Mouse (Mus musculus): Measurements from ENCODE around the gene Pde11a. TPM values are rescaled to one million over a fixed set of nuclear protein-coding genes. Genes with fewer than 3 reads are reported as not detected.

Gene Pde11a
- total and polyA plus RNA-seq, 2 experiments: not detected

DNA sequence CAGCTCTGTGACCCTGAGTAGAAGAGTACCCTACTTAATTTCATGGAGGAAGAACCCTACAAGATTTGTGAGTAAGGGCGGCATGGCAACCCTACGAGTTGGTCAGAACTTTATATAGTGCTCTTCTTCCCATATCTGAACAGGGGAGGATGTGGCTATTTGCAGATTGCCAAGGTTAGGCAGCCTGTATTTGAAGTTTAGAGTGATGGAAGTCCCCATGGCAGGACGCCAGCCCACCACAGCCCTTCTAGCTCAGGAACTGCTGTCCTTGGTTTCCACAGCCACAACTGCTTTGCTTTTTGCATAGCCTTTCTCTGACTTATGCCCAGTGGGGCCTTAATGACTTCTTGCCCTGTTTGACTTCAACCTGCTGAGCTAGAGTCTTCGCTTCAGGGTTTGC lies 253.6 kb downstream of the Pde11a start:
- no peak overlapping the region for H3K9ac ChIP-seq (ENCODE audit: low read depth, low read length)
- H3K27ac ChIP-seq (replicated peaks; ENCODE audit: insufficient read depth, low read depth, low read length): no peak overlapping the region
- no peaks in the 10 kb centered on the region for H3K4me1 ChIP-seq (ENCODE audit: control insufficient read depth, insufficient read depth, low read length)
- 79% methylated on average over 4 of the region's 4 CpGs for WGBS
- H3K4me3 ChIP-seq (ENCODE audit: insufficient read depth, low read depth, low read length): no peak overlapping the region
- DNase-seq (ENCODE audit: extremely low read depth, low read depth, low spot score): no peak
- H3K79me2 ChIP-seq (ENCODE audit: control insufficient read depth, insufficient read depth, low read length): no peaks in the 10 kb centered on the region
- H3K27me3 ChIP-seq (ENCODE audit: control insufficient read depth, insufficient read depth, low read length): no peaks in the 10 kb centered on the region
- no peaks in the 10 kb centered on the region for H3K36me3 ChIP-seq (ENCODE audit: control insufficient read depth, insufficient read depth, low read length)
- TF ChIP-seq POLR2A (IDR thresholded peaks at IDR 0.05; ENCODE audit: extremely low read depth, insufficient read depth, low read length) (no peak), CTCF (IDR thresholded peaks at IDR 0.05; ENCODE audit: low read depth, low read length) (no peak)

DNA sequence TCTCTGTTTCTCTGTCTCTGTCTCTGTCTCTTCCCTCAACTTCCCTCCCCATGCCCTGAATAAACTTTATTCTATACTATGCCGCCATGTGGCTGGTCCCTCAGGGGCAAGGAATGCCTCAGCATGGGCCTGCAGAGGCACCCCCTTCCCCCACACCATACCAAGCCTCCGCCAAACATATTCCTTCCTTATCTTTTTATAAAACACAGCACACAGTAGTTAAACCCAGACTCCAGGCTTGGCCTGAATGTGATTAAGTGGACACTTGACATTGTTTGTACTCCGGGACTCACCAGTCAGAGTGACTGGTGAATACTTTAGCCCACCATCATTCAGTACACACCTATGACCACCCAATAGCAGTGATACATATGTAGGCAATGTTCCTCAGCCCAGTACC lies 254.7 kb downstream of the Pde11a start:
- TF ChIP-seq CTCF (IDR thresholded peaks at IDR 0.05; ENCODE audit: low read depth, low read length): no peak
- TF ChIP-seq POLR2A (IDR thresholded peaks at IDR 0.05; ENCODE audit: extremely low read depth, insufficient read depth, low read length): no peak
- Histone ChIP-seq H3K4me1 (ENCODE audit: control insufficient read depth, insufficient read depth, low read length) (no peaks in the 10 kb centered on the region), H3K4me3 (ENCODE audit: insufficient read depth, low read depth, low read length) (no peak overlapping the region), H3K79me2 (ENCODE audit: control insufficient read depth, insufficient read depth, low read length) (no peaks in the 10 kb centered on the region), H3K36me3 (ENCODE audit: control insufficient read depth, insufficient read depth, low read length) (no peaks in the 10 kb centered on the region), H3K27ac (replicated peaks; ENCODE audit: insufficient read depth, low read depth, low read length) (no peak overlapping the region), H3K27me3 (ENCODE audit: control insufficient read depth, insufficient read depth, low read length) (no peaks in the 10 kb centered on the region), H3K9ac (ENCODE audit: low read depth, low read length) (no peak overlapping the region)
- no peak for DNase-seq (ENCODE audit: extremely low read depth, low read depth, low spot score)
- 80% methylated on average over 3 of the region's 3 CpGs for WGBS

DNA sequence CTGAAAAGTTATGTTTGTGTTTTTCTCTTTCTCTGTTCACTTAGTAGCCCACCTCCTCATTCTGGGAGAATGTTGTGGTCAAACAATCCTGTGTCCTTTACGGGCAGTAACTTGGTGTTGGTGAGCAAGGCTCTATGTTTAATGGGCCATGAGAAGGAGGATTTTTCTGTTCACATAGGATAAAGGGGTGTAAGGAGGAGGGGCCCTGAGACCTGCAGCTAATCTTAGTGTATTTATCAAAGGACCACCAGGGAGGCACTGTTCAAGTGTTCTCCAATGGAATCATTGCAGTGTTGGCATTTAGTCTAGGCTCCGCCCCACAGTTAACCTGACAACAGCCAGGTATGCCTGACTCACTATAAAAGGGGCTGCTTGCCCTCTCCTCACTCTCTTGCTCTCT lies 255.2 kb downstream of the Pde11a start:
- Histone ChIP-seq H3K4me3 (ENCODE audit: insufficient read depth, low read depth, low read length) (no peak overlapping the region), H3K9ac (ENCODE audit: low read depth, low read length) (no peak overlapping the region), H3K27ac (replicated peaks; ENCODE audit: insufficient read depth, low read depth, low read length) (no peak overlapping the region), H3K27me3 (ENCODE audit: control insufficient read depth, insufficient read depth, low read length) (no peaks in the 10 kb centered on the region), H3K79me2 (ENCODE audit: control insufficient read depth, insufficient read depth, low read length) (no peaks in the 10 kb centered on the region), H3K4me1 (ENCODE audit: control insufficient read depth, insufficient read depth, low read length) (no peaks in the 10 kb centered on the region), H3K36me3 (ENCODE audit: control insufficient read depth, insufficient read depth, low read length) (no peaks in the 10 kb centered on the region)
- TF ChIP-seq POLR2A (IDR thresholded peaks at IDR 0.05; ENCODE audit: extremely low read depth, insufficient read depth, low read length) (no peak), CTCF (IDR thresholded peaks at IDR 0.05; ENCODE audit: low read depth, low read length) (no peak)
- no peak for DNase-seq (ENCODE audit: extremely low read depth, low read depth, low spot score)
- WGBS: 88% methylated on average over 2 of the region's 2 CpGs

DNA sequence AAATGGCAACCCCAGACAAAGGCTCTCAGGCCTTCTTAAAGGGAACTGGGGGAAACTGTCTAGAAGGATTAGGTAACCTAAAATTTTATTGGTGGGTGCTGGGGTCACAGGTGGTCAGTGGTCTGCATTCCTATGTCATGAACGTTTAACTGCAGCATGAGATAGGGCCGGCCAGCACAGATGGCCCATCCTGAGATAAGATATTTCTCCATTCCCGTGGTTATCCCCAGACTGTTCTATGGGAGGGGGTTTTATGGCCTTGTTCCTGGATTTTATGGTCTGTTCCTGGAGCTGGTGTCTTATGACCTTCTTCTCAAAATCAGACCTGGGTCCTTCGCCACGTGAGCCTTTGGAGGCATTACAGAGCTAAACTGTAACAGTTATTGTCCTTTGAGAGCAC lies 256.6 kb downstream of the Pde11a start:
- 57% methylated on average over 5 of the region's 5 CpGs for WGBS
- Histone ChIP-seq H3K27ac (replicated peaks; ENCODE audit: insufficient read depth, low read depth, low read length) (no peak overlapping the region), H3K4me1 (ENCODE audit: control insufficient read depth, insufficient read depth, low read length) (no peaks in the 10 kb centered on the region), H3K4me3 (ENCODE audit: insufficient read depth, low read depth, low read length) (no peak overlapping the region), H3K27me3 (ENCODE audit: control insufficient read depth, insufficient read depth, low read length) (no peaks in the 10 kb centered on the region), H3K36me3 (ENCODE audit: control insufficient read depth, insufficient read depth, low read length) (no peaks in the 10 kb centered on the region), H3K9ac (ENCODE audit: low read depth, low read length) (no peak overlapping the region), H3K79me2 (ENCODE audit: control insufficient read depth, insufficient read depth, low read length) (no peaks in the 10 kb centered on the region)
- DNase-seq (ENCODE audit: extremely low read depth, low read depth, low spot score): no peak
- TF ChIP-seq POLR2A (IDR thresholded peaks at IDR 0.05; ENCODE audit: extremely low read depth, insufficient read depth, low read length) (no peak), CTCF (IDR thresholded peaks at IDR 0.05; ENCODE audit: low read depth, low read length) (no peak)

DNA sequence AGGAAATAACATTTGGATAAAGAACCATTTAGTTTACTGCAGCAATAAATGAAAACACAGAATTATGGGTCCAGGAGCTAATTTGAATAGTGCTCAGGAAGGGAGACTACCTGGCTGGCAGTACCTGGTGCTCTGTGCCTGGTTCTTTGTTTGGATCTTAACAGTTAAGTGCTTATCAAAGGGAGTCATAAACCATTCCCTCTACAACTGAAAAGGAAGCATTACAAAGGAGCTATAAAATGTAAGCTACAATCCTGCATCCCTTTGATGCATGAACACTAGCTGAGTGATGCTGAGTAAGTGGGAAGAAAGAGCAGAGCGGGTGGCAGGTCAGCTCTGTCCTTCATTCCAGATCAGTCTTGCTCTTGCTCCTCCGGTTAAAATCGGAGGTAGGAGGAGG lies 258.0 kb downstream of the Pde11a start:
- 82% methylated on average over 3 of the region's 3 CpGs for WGBS
- H3K79me2 ChIP-seq (ENCODE audit: control insufficient read depth, insufficient read depth, low read length): no peaks in the 10 kb centered on the region

DNA sequence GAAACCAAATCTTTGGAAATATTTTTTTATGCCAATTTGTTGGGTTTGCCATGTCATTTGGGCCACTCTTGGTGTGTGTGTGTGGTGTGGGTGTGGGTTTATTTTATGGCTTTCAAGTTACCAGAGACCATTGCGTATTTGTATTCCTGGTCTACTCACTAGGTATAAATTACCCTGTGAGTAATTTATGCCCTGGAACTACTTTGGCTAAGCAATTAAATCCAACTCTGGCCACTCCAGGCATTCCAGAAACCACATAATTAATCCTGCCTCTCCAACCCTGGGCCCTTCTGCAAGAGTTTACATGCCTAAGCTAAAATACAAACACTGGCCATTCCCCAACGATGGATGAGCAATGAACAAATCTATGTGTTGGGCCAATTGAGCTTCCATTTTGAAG lies 261.7 kb downstream of the Pde11a start:
- DNase-seq (ENCODE audit: extremely low read depth, low read depth, low spot score): no peak
- H3K79me2 ChIP-seq (ENCODE audit: control insufficient read depth, insufficient read depth, low read length): no peaks in the 10 kb centered on the region
- no peaks in the 10 kb centered on the region for H3K4me1 ChIP-seq (ENCODE audit: control insufficient read depth, insufficient read depth, low read length)
- TF ChIP-seq POLR2A (IDR thresholded peaks at IDR 0.05; ENCODE audit: extremely low read depth, insufficient read depth, low read length): no peak
- no peak for TF ChIP-seq CTCF (IDR thresholded peaks at IDR 0.05; ENCODE audit: low read depth, low read length)
- no peaks in the 10 kb centered on the region for H3K36me3 ChIP-seq (ENCODE audit: control insufficient read depth, insufficient read depth, low read length)
- H3K4me3 ChIP-seq (ENCODE audit: insufficient read depth, low read depth, low read length): no peak overlapping the region
- H3K27ac ChIP-seq (replicated peaks; ENCODE audit: insufficient read depth, low read depth, low read length): no peak overlapping the region
- no peak overlapping the region for H3K9ac ChIP-seq (ENCODE audit: low read depth, low read length)
- WGBS: 83% methylated on average over 2 of the region's 2 CpGs
- 0 out of 2 replicates have a peak, but pooled peaks cover 2% of the 10 kb centered on the region for H3K27me3 ChIP-seq (ENCODE audit: control insufficient read depth, insufficient read depth, low read length)

More for the DNA sequence above, 258.0 kb downstream of the Pde11a start:
- Histone ChIP-seq H3K4me1 (ENCODE audit: control insufficient read depth, insufficient read depth, low read length) (no peaks in the 10 kb centered on the region), H3K27ac (replicated peaks; ENCODE audit: insufficient read depth, low read depth, low read length) (no peak overlapping the region), H3K9ac (ENCODE audit: low read depth, low read length) (no peak overlapping the region), H3K4me3 (ENCODE audit: insufficient read depth, low read depth, low read length) (no peak overlapping the region), H3K27me3 (ENCODE audit: control insufficient read depth, insufficient read depth, low read length) (no peaks in the 10 kb centered on the region), H3K36me3 (ENCODE audit: control insufficient read depth, insufficient read depth, low read length) (no peaks in the 10 kb centered on the region)
- no peak for DNase-seq (ENCODE audit: extremely low read depth, low read depth, low spot score)
- TF ChIP-seq POLR2A (IDR thresholded peaks at IDR 0.05; ENCODE audit: extremely low read depth, insufficient read depth, low read length) (no peak), CTCF (IDR thresholded peaks at IDR 0.05; ENCODE audit: low read depth, low read length) (no peak)
